Mouse (Mus musculus): Measurements from ENCODE around the gene Vmp1. TPM values are rescaled to one million over a fixed set of nuclear protein-coding genes. Genes with fewer than 3 reads are reported as not detected.

Vmp1 gene
- polyA plus RNA-seq, 2 experiments, result 49.5 to 98.3 TPM

DNA sequence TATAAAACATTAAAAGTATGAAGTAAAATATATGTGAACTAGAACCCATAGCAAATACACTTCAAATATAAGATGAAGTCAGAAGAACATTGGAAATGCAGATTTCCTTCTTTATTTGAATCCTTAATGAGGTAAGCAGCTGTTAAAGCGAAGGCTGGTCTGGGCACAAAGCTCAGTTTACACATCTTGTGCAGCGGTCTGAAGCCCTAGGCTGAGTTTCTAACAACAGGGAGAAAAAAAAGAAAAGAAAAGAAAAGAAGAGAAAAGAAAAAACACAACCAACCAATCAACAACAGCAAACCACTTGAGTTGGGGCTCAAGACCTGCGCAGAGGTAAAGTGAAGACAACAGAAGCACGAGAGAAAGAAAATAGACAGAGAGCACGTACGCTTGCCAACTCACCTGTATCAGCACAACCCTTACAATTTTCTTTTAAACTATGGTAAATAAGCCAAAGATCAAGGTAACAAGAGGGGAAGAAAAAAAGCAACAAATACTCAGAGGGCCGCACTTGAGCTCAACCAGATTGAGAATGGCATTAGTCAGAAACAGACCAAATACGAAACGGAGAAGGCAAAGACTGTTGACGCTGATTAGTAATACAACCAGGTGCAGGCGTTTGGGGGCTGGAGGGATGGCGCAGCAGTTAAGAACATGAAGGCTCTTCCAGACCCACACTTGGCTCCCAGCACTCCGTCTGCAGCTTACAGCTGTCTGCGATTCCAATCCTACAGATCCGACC lies 35.8 kb downstream of the Vmp1 start:
- DNase-seq (ENCODE audit: low spot score) (no peak), ATAC-seq (ENCODE audit: low FRiP score, low read depth) (no peak)
- TF ChIP-seq POLR2A (IDR thresholded peaks at IDR 0.05; ENCODE audit: borderline replicate concordance, extremely low read depth, insufficient read depth, insufficient read length), result no peak
- H3K9ac ChIP-seq (ENCODE audit: low read depth, low read length, severe bottlenecking), result no peak overlapping the region
- no peaks in the 10 kb centered on the region for H3K27me3 ChIP-seq (ENCODE audit: control insufficient read depth, insufficient read depth, low read length)
- peak overlapping the region; percentile 44; the same call in 1 of the 2 replicates for H3K27ac ChIP-seq (replicated peaks; ENCODE audit: low read depth, low read length)
- no peak overlapping the region for H3K4me2 ChIP-seq (replicated peaks; ENCODE audit: low read depth, low read length, severe bottlenecking)
- peaks cover 11% of the 10 kb centered on the region for H3K36me3 ChIP-seq (ENCODE audit: control insufficient read depth, insufficient read depth, low read length)
- no peaks in the 10 kb centered on the region for H3K9me3 ChIP-seq (ENCODE audit: control insufficient read depth, low read length)
- H3K4me3 ChIP-seq (replicated peaks; ENCODE audit: low read length), result no peak overlapping the region
- WGBS, result 67% methylated on average over 15 of the region's 15 CpGs
- H3K4me1 ChIP-seq (ENCODE audit: control insufficient read depth, insufficient read depth, low read length), result no peaks in the 10 kb centered on the region

DNA sequence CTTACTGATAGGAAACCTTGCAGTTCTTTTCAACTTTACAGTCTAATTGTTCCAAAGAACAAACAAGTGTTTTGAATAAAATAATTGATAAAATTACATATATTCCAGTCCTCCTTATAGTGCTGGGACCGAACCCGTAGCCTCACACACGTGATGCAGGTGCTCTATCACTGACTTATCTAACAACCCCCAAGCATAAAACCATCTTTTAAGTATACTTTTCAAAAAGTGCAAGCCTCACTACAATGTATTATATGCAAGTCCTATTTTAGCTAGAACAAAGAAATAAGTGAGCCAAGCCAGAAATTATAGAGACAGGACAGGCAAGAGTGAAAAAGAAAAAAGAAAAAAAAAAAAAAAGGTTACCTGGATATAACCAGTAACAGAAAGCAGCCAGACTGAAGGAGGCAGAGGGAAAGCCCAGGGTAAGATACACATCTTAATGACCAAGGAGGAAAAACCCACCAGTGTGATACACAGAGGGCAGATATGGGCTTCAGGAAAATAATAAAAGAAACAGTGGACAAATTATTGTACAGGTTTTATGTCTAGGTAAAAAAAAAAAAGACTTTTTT lies 36.7 kb downstream of the Vmp1 start:
- no peak overlapping the region for H3K27ac ChIP-seq (replicated peaks; ENCODE audit: low read depth, low read length)

DNA sequence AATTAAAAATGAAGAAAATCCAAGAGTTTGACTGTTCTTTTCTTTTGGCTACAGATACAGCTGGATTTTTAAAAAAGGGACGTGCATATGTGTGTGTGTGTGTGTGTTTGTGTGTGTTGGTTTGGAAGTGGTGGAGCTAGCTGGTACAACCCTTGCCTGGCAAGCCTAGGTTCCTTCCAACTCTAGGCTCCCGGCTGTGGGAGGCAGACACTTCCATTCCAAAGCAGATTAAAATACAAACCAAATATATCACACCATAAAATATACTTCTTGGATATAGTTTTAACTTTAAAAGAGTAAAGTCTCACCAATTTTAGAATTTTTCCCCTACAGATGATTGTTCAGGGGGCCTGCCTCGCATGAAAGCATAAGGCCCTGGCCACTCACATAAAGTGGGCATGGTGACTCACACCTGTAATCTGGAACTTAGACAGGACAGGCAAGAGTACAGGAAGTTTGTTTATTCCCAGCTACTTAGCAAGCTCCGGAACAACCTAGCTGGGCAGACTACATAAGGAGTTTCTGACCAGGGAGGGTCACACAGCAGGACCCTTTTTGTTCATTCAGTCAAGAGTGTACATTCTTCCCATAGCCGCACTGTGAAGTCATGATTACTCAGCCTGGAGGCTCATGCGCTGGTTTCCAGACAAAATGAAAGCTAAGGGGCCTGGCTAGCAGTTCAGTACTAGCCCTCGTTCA lies 37.4 kb downstream of the Vmp1 start:
- Histone ChIP-seq H3K27me3 (ENCODE audit: control insufficient read depth, insufficient read depth, low read length) (no peaks in the 10 kb centered on the region), H3K4me3 (replicated peaks; ENCODE audit: low read length) (no peak overlapping the region), H3K36me3 (ENCODE audit: control insufficient read depth, insufficient read depth, low read length) (peaks cover 13% of the 10 kb centered on the region), H3K4me2 (replicated peaks; ENCODE audit: low read depth, low read length, severe bottlenecking) (no peak overlapping the region), H3K27ac (replicated peaks; ENCODE audit: low read depth, low read length) (0 out of 2 replicates have a peak overlapping the region, but pooled peaks have one; percentile 2), H3K4me1 (ENCODE audit: control insufficient read depth, insufficient read depth, low read length) (no peaks in the 10 kb centered on the region), H3K9ac (ENCODE audit: low read depth, low read length, severe bottlenecking) (no peak overlapping the region), H3K9me3 (ENCODE audit: control insufficient read depth, low read length) (no peaks in the 10 kb centered on the region)
- DNase-seq (ENCODE audit: low spot score), result peak; percentile 20
- peak; percentile 44; the same call in 1 of the 2 replicates for ATAC-seq (ENCODE audit: low FRiP score, low read depth)
- WGBS, result 48% methylated on average over 7 of the region's 7 CpGs
- TF ChIP-seq POLR2A (IDR thresholded peaks at IDR 0.05; ENCODE audit: borderline replicate concordance, extremely low read depth, insufficient read depth, insufficient read length), result no peak

More for the DNA sequence above, 36.7 kb downstream of the Vmp1 start:
- H3K36me3 ChIP-seq (ENCODE audit: control insufficient read depth, insufficient read depth, low read length), result peaks cover 13% of the 10 kb centered on the region
- TF ChIP-seq POLR2A (IDR thresholded peaks at IDR 0.05; ENCODE audit: borderline replicate concordance, extremely low read depth, insufficient read depth, insufficient read length), result no peak
- WGBS, result 84% methylated on average over 3 of the region's 3 CpGs
- DNase-seq (ENCODE audit: low spot score) (no peak), ATAC-seq (ENCODE audit: low FRiP score, low read depth) (no peak)
- H3K4me3 ChIP-seq (replicated peaks; ENCODE audit: low read length), result no peak overlapping the region
- no peaks in the 10 kb centered on the region for H3K27me3 ChIP-seq (ENCODE audit: control insufficient read depth, insufficient read depth, low read length)
- no peak overlapping the region for H3K4me2 ChIP-seq (replicated peaks; ENCODE audit: low read depth, low read length, severe bottlenecking)
- no peak overlapping the region for H3K9ac ChIP-seq (ENCODE audit: low read depth, low read length, severe bottlenecking)
- H3K4me1 ChIP-seq (ENCODE audit: control insufficient read depth, insufficient read depth, low read length), result no peaks in the 10 kb centered on the region
- H3K9me3 ChIP-seq (ENCODE audit: control insufficient read depth, low read length), result no peaks in the 10 kb centered on the region

DNA sequence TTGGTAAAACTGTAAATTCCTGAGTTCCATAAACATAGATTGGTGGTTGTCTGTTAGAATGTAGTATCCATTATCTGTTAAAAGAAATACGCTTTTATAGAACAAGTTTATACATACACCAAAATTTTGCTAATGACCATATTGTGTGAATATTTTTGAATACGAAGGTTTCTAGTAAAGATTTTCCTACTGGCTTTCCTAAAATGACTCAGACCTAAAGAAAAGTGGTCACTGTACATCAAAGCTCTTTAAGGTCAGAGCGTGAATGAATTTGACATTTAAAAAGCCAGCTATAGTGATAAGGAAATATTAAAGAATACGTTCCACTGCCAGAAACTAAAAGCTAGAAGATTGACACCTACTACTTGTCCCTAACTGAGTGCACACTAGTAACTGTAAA lies 39.1 kb downstream of the Vmp1 start:
- ATAC-seq (ENCODE audit: low FRiP score, low read depth), result no peak
- H3K4me2 ChIP-seq (replicated peaks; ENCODE audit: low read depth, low read length, severe bottlenecking), result no peak overlapping the region
- 92% methylated on average over 4 of the region's 4 CpGs for WGBS

DNA sequence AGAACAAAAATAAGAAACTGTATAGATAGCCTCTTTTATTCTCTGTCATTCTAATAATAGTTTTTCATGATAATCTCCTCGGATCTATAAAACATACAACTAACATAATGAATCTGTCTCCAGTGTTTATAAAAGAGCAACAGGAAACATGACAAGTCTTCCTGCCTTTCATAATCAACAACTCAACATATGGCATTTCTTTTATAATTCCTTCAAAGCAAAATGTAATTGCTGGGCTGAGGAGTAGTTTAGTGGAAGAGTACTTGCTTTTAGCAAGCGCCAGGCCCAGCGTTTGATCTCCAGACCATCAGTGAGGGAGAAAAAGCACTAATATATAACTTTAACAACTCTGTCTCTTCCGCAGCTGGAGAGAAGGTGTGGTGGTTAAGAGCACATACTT lies 41.9 kb downstream of the Vmp1 start:
- WGBS, result 53% methylated on average over 4 of the region's 4 CpGs
- H3K4me1 ChIP-seq (ENCODE audit: control insufficient read depth, insufficient read depth, low read length), result no peaks in the 10 kb centered on the region
- no peak overlapping the region for H3K9ac ChIP-seq (ENCODE audit: low read depth, low read length, severe bottlenecking)
- H3K27me3 ChIP-seq (ENCODE audit: control insufficient read depth, insufficient read depth, low read length), result no peaks in the 10 kb centered on the region
- peaks cover 17% of the 10 kb centered on the region for H3K36me3 ChIP-seq (ENCODE audit: control insufficient read depth, insufficient read depth, low read length)
- no peak overlapping the region for H3K4me2 ChIP-seq (replicated peaks; ENCODE audit: low read depth, low read length, severe bottlenecking)
- TF ChIP-seq POLR2A (IDR thresholded peaks at IDR 0.05; ENCODE audit: borderline replicate concordance, extremely low read depth, insufficient read depth, insufficient read length), result no peak
- ATAC-seq (ENCODE audit: low FRiP score, low read depth) (no peak), DNase-seq (ENCODE audit: low spot score) (no peak)
- no peak overlapping the region for H3K27ac ChIP-seq (replicated peaks; ENCODE audit: low read depth, low read length)
- no peaks in the 10 kb centered on the region for H3K9me3 ChIP-seq (ENCODE audit: control insufficient read depth, low read length)
- H3K4me3 ChIP-seq (replicated peaks; ENCODE audit: low read length), result no peak overlapping the region

More for the DNA sequence above, 39.1 kb downstream of the Vmp1 start:
- no peak for DNase-seq (ENCODE audit: low spot score)
- Histone ChIP-seq H3K9ac (ENCODE audit: low read depth, low read length, severe bottlenecking) (no peak overlapping the region), H3K4me3 (replicated peaks; ENCODE audit: low read length) (no peak overlapping the region), H3K9me3 (ENCODE audit: control insufficient read depth, low read length) (no peaks in the 10 kb centered on the region), H3K36me3 (ENCODE audit: control insufficient read depth, insufficient read depth, low read length) (peaks cover 17% of the 10 kb centered on the region), H3K27me3 (ENCODE audit: control insufficient read depth, insufficient read depth, low read length) (no peaks in the 10 kb centered on the region), H3K4me1 (ENCODE audit: control insufficient read depth, insufficient read depth, low read length) (no peaks in the 10 kb centered on the region), H3K27ac (replicated peaks; ENCODE audit: low read depth, low read length) (no peak overlapping the region)
- no peak for TF ChIP-seq POLR2A (IDR thresholded peaks at IDR 0.05; ENCODE audit: borderline replicate concordance, extremely low read depth, insufficient read depth, insufficient read length)
